Mouse (Mus musculus) spleen, embryonic (tissue): Measurements from ENCODE around the gene Hic2.

Experiments used
- CTCF ChIA-PET: fragments of 350-600 bp; sonication (Branson Sonifier 250); formaldehyde crosslinking; loops from one replicate; lab custom pipeline; 2022; lab: Charles Lee

Gene Hic2

DNA sequence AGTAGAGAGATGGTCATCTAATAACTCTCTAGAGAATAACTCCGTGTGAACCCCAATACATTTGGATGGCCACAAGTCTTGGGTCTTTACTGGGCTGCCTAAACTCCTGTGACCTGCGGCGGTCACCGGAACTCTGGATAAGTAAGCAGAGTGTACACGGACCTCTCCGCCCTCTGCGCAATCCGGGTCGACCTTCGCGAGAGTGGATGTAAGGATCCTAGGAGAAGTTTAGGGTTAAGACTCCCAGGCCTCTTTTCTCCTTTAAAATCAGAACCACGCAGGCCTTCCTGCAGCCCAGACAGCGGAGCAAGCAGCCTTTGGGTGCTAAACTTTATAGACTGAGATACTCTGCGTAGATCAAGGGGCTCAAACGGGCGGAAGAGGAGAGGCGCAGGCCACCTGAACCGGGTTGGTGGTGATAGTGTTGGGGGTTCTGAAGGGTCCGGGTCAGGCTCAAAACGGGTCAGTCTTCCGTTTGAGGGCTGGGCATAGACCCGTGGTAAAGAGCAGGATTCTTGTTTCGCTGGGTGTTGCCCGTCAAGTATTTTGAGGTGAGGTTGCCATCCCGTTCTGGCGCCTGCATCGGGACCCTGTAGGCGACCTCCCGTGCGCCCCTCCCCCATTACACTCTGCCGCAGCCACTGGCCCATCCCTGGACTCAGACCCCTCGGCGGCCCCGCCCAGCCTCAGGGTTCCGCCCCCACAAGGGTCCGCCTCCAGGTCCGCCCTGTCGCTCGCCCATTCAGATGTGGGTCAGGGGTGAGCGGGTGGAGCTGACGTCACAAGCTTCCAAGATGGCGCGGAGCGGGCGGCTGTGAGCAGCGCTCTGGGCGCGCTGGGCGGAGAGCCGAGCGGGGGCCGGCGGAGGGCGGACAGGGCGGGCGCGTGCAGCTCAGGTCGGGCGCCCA, at the start of gene Hic2:
Gene Hic2, plus strand, starts transcription at position 779 of the 908 bp plus-strand sequence.
- CTCF ChIA-PET: no interaction called here

DNA sequence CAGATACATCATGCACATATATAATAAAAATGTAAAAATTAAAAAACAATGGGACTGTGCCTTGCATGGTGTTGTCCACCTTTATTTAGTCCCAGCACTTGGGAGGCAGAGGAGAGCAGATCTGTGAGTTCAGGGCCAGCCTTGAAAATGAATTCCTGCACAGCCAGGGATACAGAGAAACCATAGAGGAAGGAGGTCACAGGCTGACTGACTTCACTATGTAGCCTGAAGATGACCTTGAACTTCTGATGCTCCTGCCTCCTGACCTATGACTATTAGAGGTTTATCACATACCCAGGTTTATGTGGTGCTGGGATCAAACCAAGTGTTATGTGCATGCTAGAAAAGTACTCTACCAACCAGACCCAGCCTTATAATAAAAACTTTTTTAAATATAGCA, 47.9 kb upstream of the Hic2 start:
- CTCF ChIA-PET: no interaction called here

DNA sequence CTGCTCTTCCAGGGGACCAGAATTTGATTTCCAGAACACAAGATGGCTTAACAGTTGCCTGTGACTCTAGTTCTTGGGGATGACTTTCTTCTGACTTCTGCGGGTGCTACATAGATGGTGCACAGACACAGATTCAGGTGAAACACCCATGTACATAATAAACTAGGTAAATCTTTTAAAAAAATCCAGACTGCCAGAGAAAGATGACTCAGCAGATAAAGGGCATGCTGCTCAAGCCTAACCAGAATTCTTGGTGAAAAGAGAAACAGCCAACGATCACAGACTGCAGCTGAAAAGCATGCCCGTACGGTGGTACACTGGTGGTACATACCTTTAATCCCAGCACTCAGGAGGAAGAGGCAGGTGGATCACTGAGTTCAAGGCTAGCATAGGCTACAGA, 39.5 kb upstream of the Hic2 start:
- CTCF ChIA-PET: no interaction called here

DNA sequence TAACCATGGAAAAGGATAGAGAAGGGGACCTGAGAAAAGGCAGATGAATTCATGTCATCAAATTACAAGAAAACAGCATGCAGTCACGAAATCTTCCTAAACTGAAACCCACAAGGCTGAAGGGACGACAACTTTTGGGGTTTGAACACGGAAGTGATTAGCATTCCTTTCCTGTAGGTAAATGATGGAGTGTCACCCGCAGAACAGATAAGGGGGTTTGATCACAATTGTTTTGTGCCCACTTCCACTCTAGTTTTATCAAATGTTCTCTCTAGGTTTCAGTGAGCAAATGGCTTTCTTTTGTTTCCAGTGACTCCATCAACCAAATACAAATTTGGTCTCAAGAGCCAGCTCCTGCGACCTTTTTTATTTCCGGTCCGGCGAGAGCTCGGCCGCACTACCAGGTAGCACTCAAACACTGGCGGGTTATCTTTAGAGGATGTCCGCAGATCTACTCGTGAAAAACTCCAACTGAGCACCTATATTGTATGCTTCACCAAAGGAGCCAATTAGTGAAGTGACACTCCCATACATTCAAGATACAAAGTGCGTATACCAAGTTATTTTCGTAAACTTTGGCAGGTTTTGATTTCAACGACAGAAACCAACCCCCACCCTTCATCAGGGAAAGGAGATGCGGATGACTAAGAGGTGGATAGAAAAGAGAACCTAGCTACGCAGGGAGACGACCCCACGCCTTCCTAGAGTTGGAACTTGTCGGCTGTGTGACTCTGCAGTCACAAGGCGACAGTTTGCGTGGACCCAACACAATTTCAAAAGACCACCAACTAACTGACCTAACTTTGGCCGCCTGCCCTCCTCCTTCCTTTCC, 33.0 kb upstream of the Hic2 start:
- CTCF ChIA-PET: no interaction called here

DNA sequence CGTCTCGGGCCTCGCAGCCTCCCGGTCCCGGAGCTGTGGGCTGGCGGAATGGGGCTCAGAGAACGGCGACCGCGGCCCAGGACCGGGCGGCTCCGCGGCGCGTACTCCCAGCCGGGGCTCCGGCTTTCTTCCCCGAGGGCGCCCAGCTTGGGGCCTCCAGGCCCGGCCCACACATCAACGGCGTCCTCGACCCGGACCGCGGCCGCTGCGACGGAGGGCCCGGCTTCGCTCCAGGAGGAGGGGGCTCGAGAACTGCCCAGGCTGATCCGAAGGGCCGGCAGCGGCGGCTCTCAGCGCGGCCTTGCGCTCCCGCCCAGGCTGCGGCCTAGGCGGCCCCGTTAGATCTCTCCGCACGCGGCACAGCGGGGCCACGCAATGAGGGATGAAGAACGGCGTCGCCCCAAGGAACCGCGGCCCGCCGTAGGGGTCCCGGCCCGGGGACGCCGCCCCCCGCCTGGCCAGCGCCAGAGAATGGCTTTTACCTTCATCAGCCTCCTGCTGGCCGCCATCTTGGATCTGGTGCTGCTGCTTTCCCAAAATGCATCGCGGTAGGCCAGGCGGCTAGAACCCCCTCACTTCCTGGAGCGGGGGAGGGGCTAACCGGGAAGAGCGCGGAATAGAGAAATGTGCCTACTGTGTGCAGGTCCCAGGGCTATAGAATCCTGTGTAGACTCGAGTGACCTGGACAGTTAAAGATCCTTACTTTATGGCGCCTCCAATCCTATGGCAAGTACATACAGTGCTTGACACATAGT, 32.2 kb upstream of the Hic2 start:
- CTCF ChIA-PET: no interaction called here

DNA sequence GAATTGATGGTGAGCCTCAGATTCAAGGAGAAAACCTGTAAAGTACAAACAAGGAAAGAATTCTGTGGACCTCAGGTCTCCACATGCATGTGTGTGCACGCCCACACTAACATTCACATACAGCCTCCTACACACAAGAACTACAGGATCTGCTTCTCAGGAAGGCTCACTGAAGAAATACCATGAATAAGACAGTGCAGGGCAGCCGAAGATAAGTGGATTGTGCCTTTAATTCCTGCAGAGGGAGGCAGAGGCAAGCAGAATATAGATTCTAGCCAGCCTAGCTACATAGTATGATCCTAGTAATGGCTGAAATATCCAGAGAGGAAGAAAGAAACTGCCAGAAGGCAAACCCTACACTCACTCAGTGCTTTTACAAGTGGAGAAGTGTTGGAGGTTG, 31.4 kb upstream of the Hic2 start:
- CTCF ChIA-PET: no interaction called here

DNA sequence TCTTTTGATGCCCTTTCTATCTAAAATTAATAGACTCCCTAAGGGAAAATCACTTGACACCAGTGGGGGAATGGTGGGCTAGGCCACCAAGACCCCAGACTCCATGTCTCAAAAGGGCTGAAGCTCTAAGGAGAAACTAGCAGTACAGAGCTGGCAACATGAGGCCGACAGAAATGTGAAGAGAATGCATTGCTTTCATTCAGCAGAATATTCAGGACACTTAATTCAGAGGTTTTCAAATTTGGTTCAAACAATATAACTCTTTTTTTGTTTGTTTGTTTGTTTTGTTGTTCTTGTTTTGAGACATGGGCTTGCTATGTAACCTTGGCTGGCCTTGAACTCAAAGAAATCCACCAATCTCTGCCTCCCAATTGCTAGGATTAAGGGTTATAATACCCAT, 30.8 kb upstream of the Hic2 start, which contains the start of gene Ube2l3:
Gene Ube2l3, minus strand, starts transcription at position 101 of the 400 bp plus-strand sequence.
- CTCF ChIA-PET: no interaction called here

DNA sequence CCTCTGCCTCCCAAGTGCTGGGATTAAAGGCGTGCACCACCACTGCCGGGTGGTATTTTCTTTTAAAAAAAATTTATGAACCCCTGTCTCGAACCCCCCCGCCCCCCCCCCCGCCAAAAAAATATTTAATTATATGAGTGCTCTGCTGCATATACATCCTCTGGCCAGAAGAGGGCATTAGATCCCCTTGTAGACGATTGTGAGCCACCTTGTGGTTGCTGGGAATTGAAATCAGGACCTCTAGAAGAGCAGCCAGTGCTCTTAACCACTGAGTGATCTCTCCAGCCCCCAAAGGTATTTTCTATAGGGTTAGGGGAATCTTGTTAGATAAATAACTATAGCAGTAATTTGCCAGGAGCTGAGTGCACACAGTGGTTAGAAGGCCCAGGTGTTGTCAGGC, 28.4 kb upstream of the Hic2 start:
- CTCF ChIA-PET: interaction anchor here (0.7 kb wide), 1 partner anchor 76 kb away, joined by 4 read pairs; no protein-coding TSS in a partner anchor

DNA sequence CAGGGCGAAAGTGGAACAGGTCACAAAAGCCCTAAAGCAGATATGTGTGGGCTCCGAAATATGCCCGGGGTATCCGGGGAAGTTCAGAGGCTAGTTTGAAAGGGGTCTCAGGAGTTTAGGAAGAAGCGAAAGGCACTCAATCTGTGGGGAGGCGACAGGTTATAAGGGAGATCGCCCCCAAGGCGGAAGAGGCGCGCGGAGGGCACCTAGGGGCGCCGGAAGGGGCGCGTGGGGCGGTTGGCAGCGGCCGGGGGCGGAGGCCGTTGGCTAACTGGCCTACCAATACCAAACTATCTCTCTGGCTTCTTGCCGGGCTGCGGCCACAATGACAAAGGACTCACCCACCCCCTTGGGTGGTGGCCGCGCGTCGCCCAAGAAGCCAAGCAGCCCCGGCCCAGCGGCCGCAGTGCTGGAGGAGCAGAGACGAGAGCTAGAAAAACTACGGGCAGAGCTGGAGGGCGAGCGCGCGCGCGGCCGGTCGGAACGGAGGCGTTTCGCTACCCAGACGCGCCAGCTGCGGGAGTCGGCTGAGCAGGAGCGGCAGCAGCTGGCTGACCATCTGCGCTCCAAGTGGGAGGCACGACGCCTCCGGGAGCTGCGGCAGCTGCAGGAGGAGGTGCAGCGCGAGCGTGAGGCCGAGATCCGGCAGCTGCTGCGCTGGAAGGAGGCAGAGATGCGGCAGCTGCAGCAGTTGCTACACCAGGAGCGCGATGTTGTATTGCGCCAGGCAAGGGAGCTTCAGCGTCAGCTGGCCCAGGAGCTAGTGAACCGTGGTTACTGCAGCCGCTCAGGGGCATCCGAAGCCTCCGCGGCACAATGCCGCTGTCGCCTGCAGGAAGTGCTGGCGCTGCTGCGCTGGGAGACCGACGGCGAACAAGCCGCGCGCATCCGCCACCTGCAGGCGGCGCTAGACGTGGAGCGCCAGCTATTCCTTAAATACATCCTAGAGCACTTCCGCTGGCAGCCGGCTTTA, 24.7 kb upstream of the Hic2 start, which contains the start of gene Rimbp3:
Gene Rimbp3, plus strand, starts transcription at position 215 of the 973 bp plus-strand sequence.
- CTCF ChIA-PET: interaction anchor here (0.7 to 1.5 kb wide), 3 partner anchors 23 to 84 kb away, joined by 3 to 5 read pairs (median 3); no protein-coding TSS in a partner anchor

DNA sequence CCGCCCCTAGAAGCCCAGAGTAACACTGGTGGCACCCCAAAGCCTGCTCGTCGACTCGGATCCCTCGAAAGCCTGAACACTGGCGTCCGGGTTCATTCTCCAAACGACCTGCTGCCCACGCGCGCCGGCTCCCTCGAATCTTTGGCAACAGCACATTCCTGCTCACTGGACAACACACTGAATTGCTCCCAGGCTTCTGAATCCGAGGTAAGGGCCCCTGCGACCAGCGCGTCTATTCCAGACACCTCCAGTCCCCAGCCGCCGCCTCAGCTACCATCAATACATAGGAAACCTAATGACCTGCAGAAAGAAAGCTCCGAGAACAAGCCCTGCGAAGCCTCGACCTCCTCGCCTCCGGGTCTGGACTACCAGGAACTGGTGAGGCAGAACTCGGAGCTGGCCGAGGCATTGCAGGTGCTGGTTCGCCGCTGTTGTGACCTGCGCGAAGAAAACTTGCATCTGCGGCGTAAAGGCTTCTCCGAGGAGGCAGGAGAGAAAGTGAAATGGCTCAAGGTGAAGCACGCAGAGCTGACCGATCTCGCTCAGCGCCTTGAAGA, 23.9 kb upstream of the Hic2 start:
- CTCF ChIA-PET: interaction anchor here (0.7 to 1.5 kb wide), 3 partner anchors 23 to 83 kb away, joined by 3 to 5 read pairs (median 3); no protein-coding TSS in a partner anchor

DNA sequence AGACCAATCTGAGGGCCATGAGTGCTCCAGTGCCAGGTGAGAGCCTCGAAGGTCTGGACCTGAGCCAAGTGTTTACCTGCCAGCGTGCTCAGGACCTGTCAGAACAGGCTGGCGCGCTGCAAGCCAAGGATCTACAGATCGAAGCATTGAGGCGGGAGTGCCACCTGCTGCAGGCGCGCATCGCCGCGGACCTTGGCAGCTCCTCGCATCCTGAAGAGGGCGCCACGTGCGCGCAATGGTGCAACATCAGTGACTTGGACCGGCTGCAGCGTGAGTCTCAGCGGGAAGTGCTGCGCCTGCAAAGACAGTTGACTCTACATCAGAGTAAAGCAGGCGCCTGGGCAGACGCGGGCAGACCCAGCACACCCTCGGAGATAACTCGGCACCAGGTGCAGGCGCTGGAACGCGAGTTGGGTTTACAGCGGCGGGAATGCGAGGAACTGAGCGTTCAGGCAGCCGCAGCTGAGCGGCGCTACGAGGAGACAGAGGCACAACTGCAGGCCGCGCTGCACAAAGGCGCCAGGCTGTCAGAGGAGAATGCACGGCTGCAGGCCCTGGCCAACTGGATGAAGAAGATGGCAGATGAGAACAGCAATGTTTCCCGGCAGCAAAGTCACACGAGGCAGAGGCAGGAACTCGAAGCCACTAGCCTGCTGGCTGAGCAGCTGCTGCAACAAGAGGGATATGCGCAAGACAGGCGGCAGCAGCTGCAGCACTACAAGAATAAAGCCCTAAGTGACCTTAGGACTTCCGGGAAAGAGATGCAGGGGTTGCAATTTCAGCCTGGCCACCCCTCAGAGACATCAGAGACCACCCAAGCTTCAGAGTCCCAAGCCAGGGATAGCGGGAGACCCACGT, 23.2 kb upstream of the Hic2 start:
- CTCF ChIA-PET: interaction anchor here (1.0 to 1.5 kb wide), 2 partner anchors 66 to 82 kb away, joined by 3 to 5 read pairs; no protein-coding TSS in a partner anchor

DNA sequence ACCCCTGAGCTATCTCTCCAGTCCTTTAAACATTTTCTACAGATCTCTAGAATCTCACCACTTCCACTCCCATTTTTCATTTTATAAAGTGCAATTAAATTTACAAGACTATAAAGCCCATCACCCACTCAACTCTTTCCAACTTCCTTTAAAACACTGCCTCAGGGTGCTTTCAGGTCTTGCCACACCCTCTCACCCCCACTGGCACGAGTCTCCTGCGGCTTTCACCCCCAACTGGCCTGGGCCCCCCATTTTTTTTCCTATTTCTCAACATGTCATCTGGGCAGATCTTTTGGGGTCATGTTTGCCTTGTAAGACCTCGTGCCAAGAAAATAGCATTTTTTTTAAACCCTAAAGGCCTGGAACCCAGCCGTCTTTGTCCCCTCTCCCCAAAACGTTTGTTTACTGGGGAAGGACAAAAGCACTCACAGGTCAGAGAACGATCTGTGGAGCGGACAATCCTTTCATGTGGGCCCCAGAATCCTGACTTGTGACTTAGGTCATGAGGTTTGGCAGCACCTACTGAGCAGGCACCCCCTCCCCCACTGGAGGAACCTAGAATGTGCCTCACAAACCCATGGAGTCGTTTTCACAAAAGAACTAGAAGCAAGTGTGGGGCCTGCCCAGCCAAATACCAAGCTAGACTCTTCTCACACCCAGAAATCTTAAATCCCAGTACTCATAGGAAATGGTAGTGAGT, 16.3 kb upstream of the Hic2 start:
- CTCF ChIA-PET: no interaction called here

DNA sequence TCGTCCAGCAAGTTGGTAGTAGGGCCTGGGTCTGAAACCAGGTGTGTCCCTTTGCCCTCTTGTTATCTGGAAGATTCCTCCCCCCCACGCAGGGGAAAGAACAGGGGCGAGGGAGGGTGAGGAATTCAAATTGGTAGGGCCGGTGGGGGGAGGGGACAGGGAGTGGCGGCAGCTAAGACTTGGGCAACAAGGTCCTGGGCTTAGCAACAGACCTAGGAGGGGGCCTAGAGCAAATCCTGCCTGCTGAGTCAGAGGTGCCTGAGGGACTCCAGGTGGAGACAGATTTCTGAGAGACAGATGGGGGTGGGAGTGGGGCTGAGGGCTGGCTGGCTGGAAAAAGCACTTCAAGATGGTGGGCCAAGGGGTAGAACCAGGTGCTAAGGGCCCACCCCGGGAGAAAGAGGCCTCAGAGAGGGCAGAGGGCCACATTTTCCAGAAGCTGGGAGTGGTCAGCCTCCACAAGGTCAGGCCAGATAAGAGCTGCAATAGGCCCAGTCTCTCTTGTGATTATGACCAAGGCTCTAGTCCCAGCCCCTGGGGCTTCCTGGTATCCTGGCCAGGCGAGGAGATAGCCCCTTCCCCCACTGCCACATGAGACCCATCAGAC, 13.1 kb upstream of the Hic2 start:
- CTCF ChIA-PET: interaction anchor here (0.7 kb wide), 1 partner anchor 928 kb away, joined by 5 read pairs; no protein-coding TSS in a partner anchor

DNA sequence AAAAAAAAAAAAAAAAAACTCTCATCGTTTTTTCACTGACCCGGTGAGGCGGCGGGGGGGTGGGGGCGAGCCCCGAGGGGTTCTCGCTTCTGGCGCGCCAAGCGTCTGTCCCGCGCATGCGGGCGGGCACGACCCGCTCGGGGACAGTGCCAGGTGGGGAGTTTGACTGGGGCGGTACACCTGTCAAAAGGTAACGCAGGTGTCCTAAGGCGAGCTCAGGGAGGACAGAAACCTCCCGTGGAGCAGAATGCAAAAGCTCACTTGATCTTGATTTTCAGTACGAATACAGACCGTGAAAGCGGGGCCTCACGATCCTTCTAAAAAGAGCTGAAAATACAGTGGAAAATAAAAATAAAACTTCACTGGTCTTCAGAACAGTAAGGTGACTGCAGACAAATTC, 11.2 kb upstream of the Hic2 start:
- CTCF ChIA-PET: no interaction called here

DNA sequence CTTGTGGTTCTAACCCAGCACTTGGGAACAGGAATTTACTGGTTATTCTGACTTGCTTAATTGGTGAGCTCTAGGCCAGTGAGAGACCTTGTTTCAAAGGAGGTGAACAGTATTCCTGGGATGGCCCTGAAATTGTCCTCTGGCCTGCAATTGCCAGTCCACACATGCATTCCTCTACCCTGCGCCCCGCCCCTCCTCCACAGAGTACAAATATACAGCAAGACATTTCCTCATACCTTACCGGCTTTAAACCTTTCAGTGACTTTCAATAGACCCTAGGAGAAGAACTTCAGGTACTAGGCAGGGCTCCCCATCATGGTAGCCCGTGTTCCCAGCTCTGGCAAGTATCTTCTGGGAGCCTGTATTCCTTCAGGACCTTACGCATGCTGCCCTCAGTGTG, 7.8 kb upstream of the Hic2 start:
- CTCF ChIA-PET: interaction anchor here (0.6 kb wide), 1 partner anchor 14 kb away, joined by 3 read pairs; no protein-coding TSS in a partner anchor

DNA sequence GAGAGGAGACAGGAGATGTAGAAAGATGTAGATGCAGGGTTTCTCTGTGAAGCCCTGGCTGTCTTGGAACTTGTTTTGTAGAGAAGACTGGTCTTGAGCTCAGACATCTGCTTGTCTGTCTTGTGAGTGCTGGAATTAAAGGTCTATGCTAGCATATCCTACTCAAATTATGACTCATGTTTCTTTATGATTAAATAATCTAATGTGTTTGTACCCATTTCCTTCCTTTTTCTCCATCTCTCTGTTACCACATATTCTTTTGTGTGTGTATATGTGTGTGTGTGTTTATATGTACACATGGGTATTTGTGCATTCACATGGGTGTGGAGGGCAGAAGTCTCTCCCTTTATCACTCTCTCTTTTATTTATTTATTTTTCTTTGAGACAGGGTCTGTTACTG, 6.9 kb upstream of the Hic2 start:
- CTCF ChIA-PET: interaction anchor here (0.6 kb wide), 1 partner anchor 45 kb away, joined by 7 read pairs; no protein-coding TSS in a partner anchor

DNA sequence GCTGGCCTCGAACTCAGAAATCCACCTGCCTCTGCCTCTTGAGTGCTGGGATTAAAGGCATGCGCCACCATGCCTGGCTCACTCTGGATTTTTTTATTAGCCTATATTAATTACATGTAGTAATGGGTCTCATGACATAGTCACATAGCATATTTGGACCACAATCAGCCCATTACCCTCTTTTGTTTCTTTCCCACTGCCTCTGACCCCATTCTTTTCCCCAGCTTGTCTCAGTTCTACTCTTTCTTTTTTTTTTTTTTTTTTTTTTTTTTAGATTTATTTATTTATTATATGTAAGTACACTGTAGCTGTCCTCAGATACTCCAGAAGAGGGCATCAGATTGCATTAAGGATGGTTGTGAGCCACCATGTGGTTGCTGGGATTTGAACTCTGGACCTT, 1.8 kb upstream of the Hic2 start:
- CTCF ChIA-PET: interaction anchor here (0.6 to 1.0 kb wide), 2 partner anchors 23 to 100 kb away, joined by 3 to 12 read pairs; no protein-coding TSS in a partner anchor
